Mouse (Mus musculus) urinary bladder, postnatal 25 days (tissue): ENCODE data around the gene Doc2g.

Experiments
- DNase-seq: peaks from one replicate; pipeline ENCODE4 v3.0.0; 2022; ENCODE audit warnings: low spot score

Gene Doc2g

DNA sequence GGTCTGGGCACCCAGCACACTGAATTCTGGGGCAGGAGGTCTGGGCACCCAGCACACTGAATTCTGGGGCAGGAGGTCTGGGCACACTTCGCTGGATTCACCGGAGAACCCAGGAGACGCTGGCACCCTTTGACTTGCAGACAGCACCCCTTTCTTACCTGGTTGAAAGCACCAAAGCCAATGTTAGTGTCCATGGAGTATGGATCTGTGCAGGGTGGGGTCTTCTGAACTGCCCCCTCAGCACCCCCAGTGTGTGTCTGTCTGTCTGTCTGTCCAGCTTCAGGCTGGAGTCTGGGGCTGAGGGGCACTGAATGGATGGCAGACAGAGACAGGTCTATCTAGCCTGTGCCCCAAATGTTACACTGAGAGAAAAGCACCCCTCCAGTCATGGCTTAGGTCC is 11.6 kb upstream of the Doc2g start:
- no peak for DNase-seq

DNA sequence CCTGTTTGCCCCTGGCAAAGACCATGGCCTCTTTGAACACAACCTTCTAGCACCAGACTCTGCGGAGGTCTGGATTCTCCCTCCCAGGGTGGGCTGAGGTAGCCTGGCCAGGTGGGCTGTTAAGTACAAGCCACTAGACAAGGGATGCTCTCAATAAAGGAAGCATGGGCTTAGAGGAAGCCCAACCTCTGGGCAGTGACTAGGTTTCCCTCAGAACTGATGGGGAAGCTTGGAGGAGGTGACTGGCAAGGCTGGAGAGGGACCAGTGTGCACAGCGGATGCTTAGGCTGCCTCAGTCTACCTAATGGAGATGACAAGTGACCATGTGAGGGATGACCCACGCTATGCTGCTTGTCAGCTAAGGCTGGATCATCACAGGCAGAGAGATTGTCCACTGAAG is 11.1 kb upstream of the Doc2g start:
- DNase-seq, result no peak

DNA sequence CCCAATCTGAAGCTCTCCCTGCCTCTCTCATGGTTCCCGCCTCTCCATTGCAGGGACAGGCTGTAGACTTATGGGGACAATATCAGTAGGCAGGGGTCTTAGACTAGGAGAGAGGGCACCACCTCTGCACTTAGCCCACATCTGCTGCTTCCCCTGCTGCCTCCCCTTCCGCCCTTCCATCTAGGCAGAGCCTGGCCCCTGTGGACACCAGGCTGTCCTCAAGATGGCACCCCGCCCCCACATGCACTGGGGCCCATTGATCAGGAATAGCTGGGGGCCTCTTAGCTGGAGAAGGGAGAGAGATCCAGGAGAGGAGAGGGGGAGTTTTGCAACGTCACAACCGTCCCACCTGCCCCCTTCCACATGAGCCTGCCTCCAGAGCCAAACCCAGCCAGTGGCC is 10.7 kb upstream of the Doc2g start, which contains the start of gene Tbx10:
Gene Tbx10, plus strand, starts transcription at position 337 of the 400 bp plus-strand sequence.
- DNase-seq, result no peak

DNA sequence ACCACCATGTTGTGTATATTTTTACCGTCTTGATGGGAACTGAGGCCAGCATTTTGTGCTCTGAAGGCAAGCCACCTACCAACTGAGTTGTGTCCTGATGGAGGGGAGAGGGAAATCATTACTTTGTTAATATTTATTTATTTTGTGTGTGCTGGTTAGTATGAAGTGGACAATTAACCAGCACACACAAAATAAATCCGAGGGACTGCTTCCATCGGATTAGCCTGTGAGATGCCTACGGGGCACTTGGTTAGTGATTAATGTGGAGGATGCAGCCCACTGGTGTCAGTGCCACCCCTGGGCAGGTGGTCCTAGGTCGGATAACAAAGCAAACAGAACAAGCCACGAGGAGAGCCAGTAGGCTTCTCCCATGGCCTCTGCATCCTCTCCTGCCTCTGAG is 8.2 kb upstream of the Doc2g start:
- no peak for DNase-seq

DNA sequence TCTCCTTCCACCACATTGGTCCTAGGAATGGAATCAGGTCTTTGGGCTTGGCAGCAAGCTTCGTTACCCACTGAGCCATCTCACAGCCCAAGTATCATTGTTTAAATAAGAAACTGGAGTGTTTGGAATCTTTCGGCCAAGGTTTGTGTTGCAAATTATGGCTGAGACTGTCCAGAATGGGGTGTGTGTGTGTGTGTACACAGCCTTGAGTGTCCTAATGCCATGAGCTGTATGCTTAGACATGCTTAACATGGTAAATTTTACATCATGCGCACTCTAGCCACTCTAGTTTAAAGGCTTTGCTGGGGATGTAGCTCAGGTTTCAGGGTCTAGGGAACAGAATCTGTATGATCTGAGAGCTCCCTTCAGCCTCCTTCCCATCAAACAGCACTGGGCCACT is 7.6 kb upstream of the Doc2g start:
- no peak for DNase-seq

DNA sequence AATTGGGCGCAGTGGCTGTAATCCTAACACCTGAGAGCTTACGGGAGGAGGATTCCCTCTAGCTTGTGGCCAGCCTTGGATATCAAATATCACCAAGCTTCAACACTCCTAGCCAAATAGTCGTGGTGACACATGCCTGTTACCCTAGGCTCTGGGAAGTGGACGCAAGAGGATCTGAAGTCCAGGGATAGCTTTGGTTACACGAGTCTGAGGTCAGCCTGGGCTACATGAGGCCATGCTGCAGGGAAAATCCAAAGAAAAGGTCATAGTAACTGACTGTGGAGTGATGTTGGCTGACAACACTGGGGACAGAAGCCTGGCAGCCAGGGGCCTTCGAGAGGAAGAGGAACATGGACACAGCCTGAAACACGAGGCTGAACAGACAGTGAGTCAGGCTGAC is 7.0 kb upstream of the Doc2g start:
- no peak for DNase-seq

DNA sequence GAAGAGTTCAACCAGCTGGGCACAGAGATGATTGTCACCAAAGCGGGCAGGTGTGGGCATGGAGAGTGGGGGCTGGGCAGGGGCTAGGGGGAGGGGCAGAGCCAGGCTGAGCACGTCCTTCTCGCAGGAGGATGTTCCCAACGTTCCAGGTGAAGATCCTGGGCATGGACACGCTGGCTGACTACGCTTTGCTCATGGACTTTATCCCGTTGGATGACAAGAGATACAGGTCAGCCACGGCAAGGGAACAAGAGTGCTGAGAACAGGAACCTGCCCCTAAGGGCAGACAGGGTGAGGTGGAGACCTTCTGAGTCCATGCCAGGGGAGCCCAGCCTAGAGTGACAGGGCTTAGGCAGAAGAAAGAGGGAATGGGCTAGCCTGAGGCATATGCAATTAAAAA is 6.4 kb upstream of the Doc2g start:
- no peak for DNase-seq

DNA sequence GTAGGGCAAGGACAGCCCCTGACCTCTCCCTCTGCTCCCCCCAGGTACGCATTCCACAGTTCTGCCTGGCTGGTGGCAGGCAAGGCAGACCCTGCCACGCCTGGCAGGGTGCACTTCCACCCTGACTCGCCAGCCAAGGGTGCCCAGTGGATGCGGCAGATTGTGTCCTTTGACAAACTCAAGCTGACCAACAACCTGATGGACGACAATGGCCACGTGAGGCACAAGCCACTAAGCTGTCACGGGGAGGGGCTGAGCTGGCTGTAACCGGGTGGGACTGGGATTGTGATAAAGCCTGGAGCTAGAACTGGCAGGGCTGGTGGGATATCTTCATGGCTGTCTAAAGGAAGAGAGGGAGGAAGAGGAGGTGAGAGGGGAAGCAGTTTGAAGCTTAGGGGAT is 5.9 kb upstream of the Doc2g start:
- DNase-seq, result no peak

DNA sequence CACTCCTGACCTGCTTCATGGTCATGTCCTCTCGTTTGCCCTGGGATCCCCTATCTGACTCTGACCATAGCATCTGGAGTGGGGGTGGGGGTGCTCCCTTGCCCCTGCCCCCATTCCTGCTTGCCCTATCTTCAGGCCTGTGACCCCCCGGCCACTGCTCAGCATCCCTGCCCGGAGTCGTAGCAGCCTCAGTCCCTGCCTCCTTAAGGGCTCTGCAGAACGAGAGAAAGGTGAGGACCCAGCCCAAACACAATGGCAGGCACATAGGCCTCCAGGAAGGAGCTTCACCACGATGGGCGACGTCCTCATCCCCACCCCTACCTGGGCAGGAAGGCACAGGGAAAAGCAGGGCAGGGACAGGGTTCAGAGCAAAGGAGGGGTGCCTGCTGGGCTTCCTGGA is 4.8 kb upstream of the Doc2g start:
- no peak for DNase-seq

DNA sequence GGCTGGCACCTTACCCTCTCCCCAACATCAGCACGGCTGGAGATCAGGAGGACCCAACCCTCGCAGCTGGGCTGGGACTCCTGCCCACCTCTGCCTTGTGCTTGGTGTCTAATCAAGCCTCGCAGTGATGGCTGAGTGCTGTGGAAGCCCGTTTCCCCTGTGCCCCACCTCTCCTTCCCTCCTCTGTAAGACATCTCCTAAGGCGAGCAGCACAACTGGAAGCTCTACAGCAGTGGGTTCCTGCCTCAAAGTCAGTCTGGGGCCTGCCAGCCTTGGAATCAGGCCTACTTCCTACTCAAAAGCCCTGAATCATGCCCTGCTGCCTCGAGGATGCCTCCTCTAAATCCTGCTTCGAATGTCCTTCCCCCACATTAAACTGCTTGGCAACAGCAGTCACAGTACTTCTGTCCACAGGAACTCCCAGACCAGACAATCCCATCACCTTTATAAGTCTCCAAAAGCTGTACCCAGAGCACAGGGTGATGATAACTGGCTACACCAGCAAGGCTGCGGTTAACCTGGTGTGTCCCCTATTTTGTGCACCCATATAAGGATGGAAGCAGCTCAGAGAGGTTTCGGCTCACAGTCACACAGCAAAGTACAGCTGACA is 3.9 kb upstream of the Doc2g start:
- no peak for DNase-seq

DNA sequence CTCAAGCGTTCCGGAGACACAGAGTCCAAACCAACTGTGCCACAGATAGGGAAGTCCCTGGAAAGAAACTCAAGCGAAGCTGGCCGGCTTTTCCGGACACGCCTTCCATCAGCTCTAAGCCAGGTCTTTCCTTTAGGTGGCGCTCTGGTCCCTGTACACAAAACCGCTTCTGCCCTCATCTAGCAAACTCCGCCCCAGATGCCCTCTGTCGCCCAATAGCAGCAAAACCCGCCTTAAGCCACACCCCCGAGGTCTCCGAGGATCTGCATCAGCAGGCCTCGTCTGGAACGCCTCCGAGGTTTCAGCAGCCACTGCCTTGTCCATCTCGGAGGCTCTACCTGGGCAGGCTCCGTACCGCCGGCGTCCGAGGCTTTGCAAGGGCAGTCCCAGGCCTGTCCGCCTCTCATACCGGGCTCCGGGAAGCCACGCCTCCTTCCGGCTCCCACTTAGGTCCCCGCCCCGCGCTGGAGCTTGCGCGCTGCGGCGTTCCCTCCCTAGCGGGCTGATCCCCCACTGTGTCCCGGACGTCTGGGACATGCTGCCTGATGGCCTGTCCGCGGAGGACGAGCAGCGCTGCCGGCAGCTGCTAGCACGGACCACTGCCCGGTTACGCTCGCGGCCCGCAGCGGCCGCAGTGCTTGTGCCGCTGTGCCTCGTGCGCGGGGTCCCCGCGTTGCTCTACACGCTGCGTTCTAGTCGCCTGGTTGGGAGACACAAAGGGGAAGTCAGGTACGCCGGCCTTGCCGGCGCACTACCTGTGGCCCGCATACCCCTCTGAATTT is 2.8 kb upstream of the Doc2g start, which contains the start of the genes Nudt8 and Gm49405:
Gene Nudt8, plus strand, starts transcription at position 462 of the 782 bp plus-strand sequence.
Gene Gm49405, plus strand, starts transcription at position 508 of the 782 bp plus-strand sequence.
- peak; percentile 86 for DNase-seq

DNA sequence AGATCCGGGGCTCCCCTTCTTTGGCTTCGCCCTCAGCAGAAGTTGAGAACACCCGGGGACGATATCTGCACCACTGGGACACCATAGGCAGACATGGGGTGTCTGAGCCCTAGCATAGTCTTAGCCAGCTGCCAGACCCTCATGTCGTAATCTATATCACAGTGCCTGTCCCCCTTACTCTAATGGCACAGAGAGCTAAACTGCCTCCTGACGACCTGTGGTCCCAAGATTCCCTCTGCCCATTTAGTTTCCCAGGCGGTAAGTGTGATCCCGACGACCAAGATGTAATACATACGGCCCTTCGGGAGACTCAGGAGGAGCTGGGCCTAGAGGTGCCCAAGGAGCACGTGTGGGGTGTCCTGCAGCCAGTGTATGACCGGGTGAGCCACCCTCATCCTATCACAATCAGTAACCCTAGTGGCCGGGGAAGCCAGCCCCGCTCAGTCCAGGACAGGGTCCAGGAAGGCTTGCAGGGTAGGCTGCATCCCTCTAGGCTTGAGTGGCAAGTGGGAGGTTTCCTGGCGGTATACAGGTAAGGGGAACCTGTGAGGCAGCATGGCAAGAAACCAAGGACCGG is 2.1 kb upstream of the Doc2g start:
- no peak for DNase-seq

DNA sequence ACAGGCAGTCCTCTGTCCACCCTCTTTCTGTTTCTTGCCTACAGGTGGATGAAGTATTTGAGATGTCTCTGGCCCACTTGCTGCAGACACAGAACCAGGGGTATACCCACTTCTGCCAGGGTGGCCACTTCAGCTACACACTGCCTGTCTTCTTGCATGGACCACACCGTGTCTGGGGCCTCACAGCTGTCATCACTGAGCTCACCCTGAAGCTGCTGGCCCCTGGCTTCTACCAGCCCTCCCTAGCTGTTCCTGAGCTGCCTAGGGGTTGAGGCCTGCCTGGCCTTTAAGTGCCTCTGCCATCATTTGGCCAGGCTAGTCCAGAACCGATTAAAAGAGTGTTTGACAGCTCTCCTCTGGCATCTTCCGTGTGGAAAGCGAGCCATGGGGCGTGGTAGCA is 1.4 kb upstream of the Doc2g start:
- DNase-seq, result no peak

DNA sequence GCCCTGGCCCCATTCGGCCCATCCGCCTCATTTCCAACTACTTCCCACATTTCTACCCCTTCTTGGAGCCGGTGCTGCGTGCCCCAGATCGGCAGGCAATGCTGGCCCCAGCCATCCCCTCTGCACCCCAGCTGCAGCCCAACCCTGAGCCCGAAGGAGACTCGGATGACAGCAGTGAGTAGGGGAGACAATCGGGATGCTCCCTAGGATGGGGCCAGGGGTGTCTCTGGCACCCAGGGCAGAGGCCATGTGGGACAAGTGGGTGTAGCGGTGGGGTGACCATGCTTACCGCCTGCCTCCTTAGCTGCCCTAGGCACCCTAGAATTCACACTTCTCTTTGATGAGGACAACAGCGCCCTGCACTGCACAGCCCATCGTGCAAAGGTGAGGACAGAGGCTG is 528 bp downstream of the Doc2g start:
- no peak for DNase-seq

DNA sequence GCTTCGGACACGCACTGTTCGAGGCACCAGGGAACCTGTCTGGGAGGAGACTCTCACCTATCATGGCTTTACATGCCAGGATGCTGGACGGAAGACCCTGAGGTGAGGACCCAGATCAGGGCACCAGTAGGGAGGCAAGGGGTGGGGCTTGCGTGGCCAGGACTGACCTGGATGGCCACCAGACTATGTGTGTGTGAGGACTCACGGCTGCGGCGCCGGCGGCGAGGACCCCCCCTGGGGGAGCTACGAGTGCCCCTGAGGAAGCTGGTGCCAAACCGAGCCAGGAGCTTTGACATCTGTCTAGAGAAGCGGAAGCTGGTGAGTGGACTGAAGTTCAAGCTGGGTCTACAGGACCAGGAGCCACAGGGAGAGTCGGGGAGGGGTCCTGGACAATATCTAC is 1.2 kb downstream of the Doc2g start:
- DNase-seq, result no peak

DNA sequence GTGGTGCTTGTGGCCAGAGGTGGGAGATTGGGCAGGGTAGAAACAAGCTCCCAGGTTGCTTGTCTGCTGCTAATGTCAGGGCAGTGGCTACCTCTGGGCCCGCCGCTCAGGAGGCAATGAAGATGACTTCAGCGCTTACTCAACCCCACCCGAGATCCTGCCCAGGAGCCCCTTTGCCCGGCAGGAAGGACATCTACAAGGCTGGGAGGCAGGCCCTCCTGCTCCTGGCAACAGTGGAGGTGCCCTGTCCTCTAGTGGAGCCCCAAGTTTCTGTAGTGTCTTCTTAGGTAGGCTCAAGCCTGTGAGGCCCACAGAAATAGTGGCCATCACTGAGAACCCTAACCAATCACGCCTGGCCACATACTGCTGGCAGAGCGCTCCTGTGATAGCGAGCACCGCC is 2.0 kb downstream of the Doc2g start:
- DNase-seq, result no peak

DNA sequence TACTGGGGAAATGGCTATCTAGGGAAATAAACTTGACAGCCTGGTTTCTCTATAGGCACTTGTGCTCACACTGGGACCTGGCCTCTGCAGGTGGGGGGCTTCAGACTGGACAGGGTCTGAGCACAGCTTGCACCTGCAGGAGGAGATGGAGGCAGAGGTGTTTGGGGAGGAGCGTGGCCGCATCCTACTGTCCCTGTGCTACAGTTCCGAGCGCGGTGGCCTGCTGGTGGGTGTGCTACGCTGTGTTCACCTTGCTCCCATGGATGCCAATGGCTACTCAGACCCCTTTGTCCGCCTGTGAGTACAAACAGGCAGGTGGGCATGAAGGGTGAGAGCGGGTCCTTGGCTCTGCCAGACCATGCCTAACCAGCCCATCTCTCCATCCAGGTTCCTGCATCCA is 2.9 kb downstream of the Doc2g start:
- DNase-seq, result no peak

DNA sequence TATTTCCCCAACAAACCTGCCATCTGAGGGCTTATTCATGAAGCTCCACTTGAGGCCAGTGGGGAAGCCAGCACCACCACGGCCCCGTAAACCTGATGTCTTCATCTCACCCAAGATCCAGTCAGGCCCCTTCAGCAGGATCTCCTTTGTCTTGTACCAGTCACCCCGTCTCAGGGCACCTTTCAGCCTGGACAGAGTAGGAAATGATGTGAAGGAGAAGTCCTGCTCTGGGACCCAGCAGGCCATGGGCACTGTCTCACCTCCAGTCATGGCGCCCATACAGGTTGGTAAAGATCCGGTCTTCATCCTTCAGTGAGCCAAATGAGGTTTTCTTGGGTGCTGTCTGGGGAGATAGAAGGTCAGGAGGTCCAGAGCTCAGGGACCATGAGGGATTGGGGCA is 8.0 kb downstream of the Doc2g start:
- no peak for DNase-seq

DNA sequence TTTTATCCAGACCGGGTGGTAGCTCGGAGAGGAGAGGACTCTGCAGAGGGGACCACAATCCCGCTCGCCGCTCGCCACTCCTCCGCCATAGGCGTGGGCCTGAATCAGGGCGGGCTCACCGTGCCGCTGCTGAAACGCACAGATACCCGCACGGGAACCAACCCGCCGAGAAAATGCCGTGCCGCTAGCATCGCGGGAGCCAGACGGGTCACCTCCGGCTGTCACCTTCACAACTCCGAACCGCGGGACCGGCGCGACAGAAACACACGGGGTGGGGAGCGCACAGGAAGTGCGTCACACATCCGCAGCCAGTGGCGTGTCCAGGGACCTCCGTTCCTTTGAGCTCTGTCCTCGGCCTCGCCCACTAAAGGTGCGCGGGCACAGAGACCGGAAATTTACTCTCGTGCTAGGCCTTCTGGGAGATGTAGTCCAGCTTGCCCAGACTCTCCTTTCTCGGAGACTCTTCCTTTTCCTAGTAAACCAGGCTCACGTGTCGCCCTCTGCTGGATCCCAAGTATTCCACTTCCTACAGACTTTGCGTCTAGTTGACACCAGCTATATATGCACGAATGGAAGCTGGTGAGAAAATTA is 9.4 kb downstream of the Doc2g start, which contains the start of gene Ndufv1:
Gene Ndufv1, minus strand, starts transcription at position 375 of the 591 bp plus-strand sequence.
- peak; percentile 89 for DNase-seq

DNA sequence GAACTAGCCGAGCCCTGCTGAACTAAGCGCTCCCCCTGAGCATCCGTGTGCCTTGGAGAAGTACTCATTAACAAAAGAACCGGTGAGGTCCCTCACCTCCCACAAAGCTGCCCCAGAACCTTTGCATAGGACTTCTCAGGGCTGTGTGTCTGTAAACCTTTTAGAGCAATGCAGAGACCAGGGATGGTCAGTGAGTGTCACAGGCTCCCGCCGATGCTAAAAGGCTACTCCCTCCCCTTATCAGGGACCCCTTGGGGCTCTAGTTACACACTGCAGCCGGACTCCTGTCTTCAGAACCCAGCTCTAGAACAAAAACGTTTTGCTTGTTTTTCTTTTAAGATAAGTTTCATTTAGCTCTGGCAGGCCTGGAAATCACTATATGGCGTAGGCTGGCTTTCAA is 10.0 kb downstream of the Doc2g start:
- DNase-seq, result no peak

DNA sequence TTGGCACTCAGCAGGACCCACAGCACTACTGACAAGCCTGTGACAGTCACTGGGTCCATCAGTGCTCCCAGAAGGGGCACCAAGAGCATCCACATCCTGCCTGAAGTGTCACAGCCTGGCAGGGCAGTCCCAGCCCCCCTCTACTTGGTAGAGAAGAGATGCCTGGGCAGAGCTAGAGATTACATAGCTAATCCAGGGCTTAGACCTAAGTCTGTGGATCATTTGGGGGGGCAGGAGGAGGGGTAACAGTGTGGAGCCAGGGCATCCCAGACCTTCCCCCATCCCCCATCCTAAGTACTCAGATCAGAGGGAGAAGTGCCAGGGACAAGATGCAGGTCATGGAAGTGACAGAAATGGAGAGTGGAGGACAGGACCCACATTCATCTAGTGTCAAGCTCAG is 11.7 kb downstream of the Doc2g start:
- DNase-seq, result no peak

DNA sequence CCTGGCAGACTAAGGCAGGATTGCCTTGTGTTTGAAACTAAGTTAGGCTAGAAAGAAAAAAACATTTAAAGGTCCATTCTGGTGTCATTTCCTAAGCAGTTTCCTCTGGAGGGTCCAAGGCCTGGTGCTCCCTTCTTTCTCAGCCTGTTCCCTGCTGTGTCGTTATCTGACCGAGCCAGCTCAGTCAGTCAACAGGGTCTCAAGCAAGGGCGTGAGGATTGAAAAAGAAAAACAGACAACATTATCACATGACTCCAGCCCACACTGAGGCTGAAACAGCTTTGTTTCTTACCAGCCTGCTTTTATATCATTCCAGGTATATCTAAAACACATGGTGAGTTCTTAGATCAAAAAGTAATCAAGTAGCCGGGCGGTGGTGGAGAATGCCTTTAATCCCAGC is 12.5 kb downstream of the Doc2g start:
- DNase-seq, result no peak
